Mouse (Mus musculus): ENCODE measurements at regions not wholly inside any gene's neighbourhood (a gene's known extent, or its start where the extent isn't known, plus 50 kb on each side); places are given as distances from the start of the nearest gene placed in this dataset.

DNA sequence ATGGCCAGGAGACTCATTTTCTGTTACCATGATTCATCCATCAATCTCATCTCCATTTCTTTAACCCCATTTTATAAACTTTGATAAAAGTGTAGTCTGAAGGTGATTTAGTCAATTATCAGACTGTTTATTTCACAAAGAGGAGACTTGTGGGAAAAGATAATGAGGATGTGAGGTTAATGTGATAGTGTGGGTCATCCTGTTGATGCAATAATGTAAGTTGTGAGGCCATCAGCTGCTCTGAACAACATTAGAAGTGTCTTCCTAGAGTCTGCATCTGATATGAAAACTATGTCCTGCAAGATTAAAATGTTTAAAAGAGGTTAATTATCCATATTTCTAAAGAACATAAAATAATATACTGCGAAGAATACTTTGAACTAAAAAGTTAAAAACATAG, 842.8 kb downstream of the Pcdh17 start:
- no peak for DNase-seq (ENCODE audit: low read depth, low spot score)

- DNase-seq (ENCODE audit: low read depth, low spot score): no peak
These were observed 844.1 kb downstream of the Pcdh17 start for GRCm38 (mm10) chr14:85287460-85287859.

DNA sequence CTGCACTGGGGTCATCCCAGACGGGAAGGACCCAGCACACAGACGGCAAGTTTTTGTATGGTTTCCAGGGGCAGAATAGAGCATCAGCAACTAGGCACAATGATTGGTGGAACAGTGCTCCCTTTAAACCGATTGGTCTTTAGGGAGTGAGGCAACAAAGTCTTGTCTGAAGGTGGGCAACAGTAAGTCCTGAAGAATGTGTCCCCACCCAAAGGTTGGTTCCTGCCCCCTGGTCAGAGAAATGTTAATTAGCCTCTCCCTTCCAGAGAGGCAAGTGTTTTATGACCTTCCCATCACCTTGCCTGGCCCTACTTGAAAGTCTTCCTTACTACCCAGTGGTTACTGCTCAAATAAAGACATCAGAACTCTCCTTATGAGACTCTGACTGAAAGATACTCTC, 855.6 kb downstream of the Pcdh17 start:
- DNase-seq (ENCODE audit: low read depth, low spot score): peak; percentile 85

GRCm38 (mm10) chr14:85320679-85321078, 877.3 kb downstream of the Pcdh17 start:
- no peak for DNase-seq (ENCODE audit: low read depth, low spot score)

DNA sequence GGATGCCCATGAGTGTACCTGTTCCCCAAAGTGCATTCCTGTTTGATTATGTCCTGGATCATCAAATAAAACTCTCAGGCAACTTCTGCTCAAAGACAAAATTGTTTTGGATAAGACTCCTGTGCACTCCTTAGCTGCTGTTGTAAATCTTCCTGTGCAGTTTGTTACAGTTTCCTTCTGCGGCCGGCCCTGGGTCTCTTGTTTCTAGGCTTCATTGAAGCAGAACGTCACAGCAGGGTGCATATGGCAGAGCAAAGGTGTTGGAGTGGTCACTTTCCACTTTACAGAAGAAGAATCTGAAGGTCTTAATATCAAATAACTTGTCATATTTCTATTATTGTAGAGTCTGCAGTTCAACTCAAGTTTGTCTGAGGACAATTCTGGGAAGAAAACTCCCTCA, 889.9 kb downstream of the Pcdh17 start:
- no peak for DNase-seq (ENCODE audit: low read depth, low spot score)

GRCm38 (mm10) chr14:85337182-85337581, 893.8 kb downstream of the Pcdh17 start:
- no peak for DNase-seq (ENCODE audit: low read depth, low spot score)

DNA sequence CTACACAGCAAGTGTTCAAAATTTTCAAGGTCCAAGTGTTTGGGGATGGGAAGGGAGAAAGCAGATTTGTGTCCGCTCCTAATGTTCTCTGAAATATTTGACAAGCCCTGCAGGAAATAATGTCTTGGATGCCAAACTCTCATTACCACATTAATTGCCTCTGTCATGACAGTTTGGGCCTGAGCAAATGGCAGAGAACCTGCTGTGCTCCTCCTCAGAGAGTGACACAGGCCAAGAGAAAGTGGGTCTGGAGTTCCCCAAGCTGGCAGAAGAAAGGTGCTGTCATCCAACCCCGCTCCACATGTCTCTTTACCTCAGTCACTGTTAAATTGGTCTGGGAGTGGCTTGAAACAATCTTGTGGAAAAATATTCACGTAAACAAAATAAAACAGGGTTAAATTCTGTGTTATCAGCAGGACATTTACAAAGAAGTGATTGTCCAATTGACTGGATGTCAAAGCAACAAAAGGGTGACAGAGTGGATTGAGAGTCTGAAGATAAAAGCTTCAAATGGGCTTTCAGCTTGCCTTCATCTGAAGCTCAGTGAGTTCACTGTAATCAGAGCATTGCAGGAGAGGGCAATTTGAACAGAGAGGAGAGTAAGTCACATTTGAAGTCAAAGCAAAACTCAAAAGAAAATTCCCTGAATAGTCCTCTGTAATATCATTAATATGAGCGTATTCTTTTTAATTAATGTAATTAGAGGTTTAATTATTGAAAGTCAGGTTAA, 911.4 kb downstream of the Pcdh17 start:
- DNase-seq (ENCODE audit: low read depth, low spot score): no peak

GRCm38 (mm10) chr14:85363611-85364010, 920.2 kb downstream of the Pcdh17 start:
- DNase-seq (ENCODE audit: low read depth, low spot score): no peak

DNA sequence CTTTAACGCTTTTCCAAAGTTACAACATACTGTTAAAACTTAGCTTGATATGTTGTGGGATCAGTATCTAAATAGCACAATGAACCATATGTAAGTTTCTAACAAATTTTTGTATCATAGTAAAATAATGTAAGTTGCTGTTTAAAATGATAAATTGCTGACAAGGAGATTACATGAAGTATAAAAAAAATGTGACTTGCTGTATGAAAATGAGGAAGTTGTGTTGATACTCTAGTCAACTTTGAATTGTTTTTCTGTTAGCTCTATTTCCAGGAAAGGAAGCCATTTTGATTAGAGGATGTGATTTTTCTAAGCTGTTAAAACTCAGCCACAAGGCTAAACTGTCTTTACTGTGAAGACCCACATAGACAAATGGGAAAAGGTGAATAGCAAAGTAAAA, 929.9 kb downstream of the Pcdh17 start:
- DNase-seq (ENCODE audit: low read depth, low spot score): no peak

DNA sequence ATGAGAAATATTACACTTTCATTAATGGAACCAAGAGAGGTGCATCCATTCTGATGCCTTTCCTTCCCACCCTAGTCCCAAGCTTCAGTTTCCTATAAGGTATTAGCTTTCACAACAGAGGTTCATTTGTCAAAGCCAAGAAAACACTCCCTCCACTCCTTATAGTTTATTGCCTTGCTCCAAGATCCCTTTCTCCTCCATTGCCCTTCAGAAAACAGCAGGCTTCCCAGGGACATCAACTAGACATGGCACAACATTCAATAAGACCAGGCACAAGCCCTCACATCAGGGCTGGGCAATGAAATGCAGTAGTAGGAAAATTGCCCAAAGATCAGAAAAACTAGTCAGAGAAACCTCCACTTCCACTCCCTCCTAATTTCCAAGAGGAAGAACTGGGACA, 960.3 kb downstream of the Pcdh17 start:
- DNase-seq (ENCODE audit: low read depth, low spot score): no peak
